Mouse (Mus musculus): Measurements from ENCODE around the gene Erg28.

DNA sequence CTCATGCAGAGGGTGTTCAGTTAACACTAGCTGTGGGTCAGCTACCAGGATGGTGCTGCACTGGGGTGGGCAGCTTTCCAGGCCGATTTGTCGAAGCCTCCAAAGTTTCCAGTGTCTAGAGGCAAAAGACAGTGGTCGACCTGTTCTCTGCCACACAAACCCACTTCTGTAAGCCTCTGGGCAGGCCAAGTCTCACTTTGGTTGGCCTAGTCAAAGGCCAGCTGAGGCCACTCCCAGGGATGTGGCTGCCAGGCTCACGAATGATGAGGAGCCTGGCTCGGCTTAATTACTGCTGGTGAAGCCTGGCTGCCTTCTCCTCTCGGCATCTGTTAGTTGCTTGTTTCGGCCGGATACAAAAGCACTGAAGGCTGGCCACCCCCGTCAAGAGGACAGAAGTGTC lies 24.3 kb downstream of the Erg28 start:
- TF ChIP-seq CTCF (IDR thresholded peaks at IDR 0.05; ENCODE audit: borderline replicate concordance, control insufficient read depth, extremely low read depth, insufficient read depth, low read length, poor library complexity) (no peak), POLR2A (IDR thresholded peaks at IDR 0.05; ENCODE audit: control insufficient read depth, extremely low read depth, insufficient read depth, low read length, poor library complexity) (no peak)

Data from thymus, adult 2 months (tissue).